Mouse (Mus musculus) liver, embryonic 14.5 days (tissue): ENCODE results near the gene Gipc1.

ENCODE experiments used
- CTCF ChIP-seq: IDR thresholded peaks from 2 replicates; pipeline ENCODE4 v1.5.1; 2016; ENCODE audit warnings: antibody characterized with exemption, low read depth, control low read depth
- EP300 ChIP-seq: IDR thresholded peaks from 2 replicates; pipeline ENCODE4 v1.6.1; 2016; ENCODE audit warnings: antibody characterized with exemption, low read depth

- TF ChIP-seq EP300 (no peak), CTCF (no peak)
These were observed 12.6 kb downstream of the Gipc1 start for GRCm38 (mm10) chr8:83664931-83665625.
